Mouse (Mus musculus): ENCODE measurements around the gene Dmtf1. TPM values are rescaled to one million over a fixed set of nuclear protein-coding genes. Genes with fewer than 3 reads are reported as not detected.
A peak's percentile ranks its signal among the peaks of the same experiment; 100 is the strongest.
"Not testable (repeated sequence)": the region's sequence is repeated elsewhere in the genome, so short reads cannot be mapped to it uniquely, and the experiment has no call there.

Dmtf1 gene
- 32.8 and 39.0 TPM in 2 replicates for total RNA-seq (2015; ENCODE audit: low replicate concordance)
- 27.2 and 47.4 TPM in 2 replicates for total RNA-seq (2017; ENCODE audit: low replicate concordance)

DNA sequence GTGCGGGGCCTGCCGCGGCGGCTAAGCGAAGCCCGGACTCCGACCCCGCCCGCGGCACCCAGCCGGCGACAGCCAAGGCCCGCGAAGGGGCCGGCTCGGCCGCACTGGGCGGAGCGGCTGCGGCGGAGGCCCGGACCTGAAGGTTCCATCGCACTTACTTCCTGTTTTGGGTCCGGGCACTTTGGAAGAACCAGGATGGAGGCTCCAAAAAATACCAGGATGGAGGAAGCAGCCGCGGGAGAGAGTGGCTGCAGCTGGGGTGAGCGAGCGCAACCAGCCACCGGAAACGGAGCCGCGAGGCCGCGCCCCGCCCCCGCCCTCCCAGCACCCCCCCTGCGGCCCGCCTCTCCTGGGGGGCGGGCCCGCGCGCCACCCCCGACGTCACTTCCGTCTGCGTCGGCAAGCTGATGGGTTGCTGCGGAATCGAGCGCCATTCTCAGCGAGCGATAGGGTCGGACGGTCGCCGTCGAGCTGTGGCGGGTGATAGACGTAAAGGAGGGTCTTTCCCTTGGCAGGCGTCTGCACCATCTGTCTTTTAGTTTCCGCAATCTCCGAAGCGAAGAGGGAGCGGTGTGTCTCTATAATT, at the start of gene Dmtf1:
Gene Dmtf1 (minus strand): TSS at position 321 of the 586 bp plus-strand sequence.
- ATAC-seq (replicated peaks; ENCODE audit: low FRiP score, poor library complexity, severe bottlenecking): peak; percentile 98

GRCm38 (mm10) chr5:9186467-9186866, 24.9 kb upstream of the Dmtf1 start:
- ATAC-seq (replicated peaks; ENCODE audit: low FRiP score, poor library complexity, severe bottlenecking): no peak

- no peak for ATAC-seq (replicated peaks; ENCODE audit: low FRiP score, poor library complexity, severe bottlenecking)
These were observed 11.7 kb upstream of the Dmtf1 start for GRCm38 (mm10) chr5:9173295-9173694.

GRCm38 (mm10) chr5:9169328-9170005, 7.9 kb upstream of the Dmtf1 start:
- ATAC-seq (replicated peaks; ENCODE audit: low FRiP score, poor library complexity, severe bottlenecking): not testable (repeated sequence)

- ATAC-seq (replicated peaks; ENCODE audit: low FRiP score, poor library complexity, severe bottlenecking): no peak
These were observed 4.8 kb upstream of the Dmtf1 start for GRCm38 (mm10) chr5:9166366-9166765.

- ATAC-seq (replicated peaks; ENCODE audit: low FRiP score, poor library complexity, severe bottlenecking): not testable (repeated sequence)
These were observed 3.6 kb upstream of the Dmtf1 start for GRCm38 (mm10) chr5:9165151-9165550.

GRCm38 (mm10) chr5:9163411-9163810, 1.8 kb upstream of the Dmtf1 start:
- no peak for ATAC-seq (replicated peaks; ENCODE audit: low FRiP score, poor library complexity, severe bottlenecking)

- peak; percentile 49 for ATAC-seq (replicated peaks; ENCODE audit: low FRiP score, poor library complexity, severe bottlenecking)
These were observed 512 bp upstream of the Dmtf1 start for GRCm38 (mm10) chr5:9162088-9162487.

GRCm38 (mm10) chr5:9160831-9161455, 633 bp downstream of the Dmtf1 start:
- no peak for ATAC-seq (replicated peaks; ENCODE audit: low FRiP score, poor library complexity, severe bottlenecking)

DNA sequence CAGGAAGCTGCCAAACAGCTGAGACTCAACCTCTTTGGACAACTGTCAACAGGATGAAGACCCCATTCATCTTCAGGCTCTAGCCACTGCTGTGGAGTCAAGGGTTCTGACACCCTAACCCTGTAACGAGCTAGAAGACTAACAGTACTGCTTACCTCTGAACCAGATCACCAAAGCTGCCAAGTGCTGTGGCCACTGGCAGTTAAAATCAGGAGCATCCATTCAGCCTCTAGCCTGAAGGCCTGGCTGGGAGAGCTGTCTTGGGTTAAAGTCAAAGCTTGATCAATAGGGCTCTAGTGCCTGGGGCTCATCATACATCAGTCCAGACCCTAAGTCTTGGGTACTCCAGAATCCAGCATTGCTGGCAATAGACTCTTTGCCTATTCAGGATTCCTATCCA, 4.2 kb downstream of the Dmtf1 start:
- ATAC-seq (replicated peaks; ENCODE audit: low FRiP score, poor library complexity, severe bottlenecking): no peak

DNA sequence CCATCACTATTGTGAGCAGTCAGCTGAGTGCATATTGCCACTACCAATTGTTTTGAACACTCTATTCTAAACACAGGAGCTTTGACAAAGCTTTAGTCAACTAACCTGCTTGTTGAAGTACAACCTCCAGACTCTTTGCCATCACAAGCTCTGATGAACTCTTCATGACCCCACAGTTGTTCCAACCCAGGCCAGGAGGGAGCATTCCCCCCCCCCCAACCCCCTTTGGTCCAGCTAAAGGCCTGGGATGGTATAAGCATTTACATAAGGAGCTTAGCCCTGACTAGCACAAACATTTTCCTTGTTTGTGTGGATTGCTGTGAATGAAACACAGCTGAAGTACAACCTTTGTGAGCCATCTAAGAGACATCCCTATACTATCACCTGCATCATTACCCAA, 4.8 kb downstream of the Dmtf1 start:
- ATAC-seq (replicated peaks; ENCODE audit: low FRiP score, poor library complexity, severe bottlenecking): no peak

GRCm38 (mm10) chr5:9149273-9149850, 12.2 kb downstream of the Dmtf1 start:
- ATAC-seq (replicated peaks; ENCODE audit: low FRiP score, poor library complexity, severe bottlenecking): no peak

GRCm38 (mm10) chr5:9142376-9142775, 19.2 kb downstream of the Dmtf1 start:
- no peak for ATAC-seq (replicated peaks; ENCODE audit: low FRiP score, poor library complexity, severe bottlenecking)

DNA sequence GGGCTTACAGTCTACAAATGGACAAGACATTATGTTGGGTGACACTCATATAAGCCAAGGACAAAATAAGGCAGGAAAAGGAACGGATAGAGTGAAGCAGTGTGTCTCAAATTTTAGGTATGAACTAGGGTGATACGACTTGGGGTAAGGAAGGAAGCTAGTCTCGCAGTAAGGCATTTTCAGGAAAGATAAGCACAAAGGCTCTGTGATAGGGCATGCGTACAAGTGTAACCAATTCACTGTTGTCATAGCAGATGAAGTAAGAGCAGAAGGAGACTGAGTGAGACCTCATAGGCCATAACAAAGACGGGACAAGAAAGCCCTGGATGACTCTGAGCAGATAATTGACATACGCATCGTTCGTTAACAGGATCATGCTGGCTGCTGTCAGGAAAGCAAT, 20.9 kb downstream of the Dmtf1 start:
- ATAC-seq (replicated peaks; ENCODE audit: low FRiP score, poor library complexity, severe bottlenecking): no peak

GRCm38 (mm10) chr5:9135588-9135987, 26.0 kb downstream of the Dmtf1 start:
- no peak for ATAC-seq (replicated peaks; ENCODE audit: low FRiP score, poor library complexity, severe bottlenecking)

GRCm38 (mm10) chr5:9131786-9132185, 29.8 kb downstream of the Dmtf1 start:
- no peak for ATAC-seq (replicated peaks; ENCODE audit: low FRiP score, poor library complexity, severe bottlenecking)

DNA sequence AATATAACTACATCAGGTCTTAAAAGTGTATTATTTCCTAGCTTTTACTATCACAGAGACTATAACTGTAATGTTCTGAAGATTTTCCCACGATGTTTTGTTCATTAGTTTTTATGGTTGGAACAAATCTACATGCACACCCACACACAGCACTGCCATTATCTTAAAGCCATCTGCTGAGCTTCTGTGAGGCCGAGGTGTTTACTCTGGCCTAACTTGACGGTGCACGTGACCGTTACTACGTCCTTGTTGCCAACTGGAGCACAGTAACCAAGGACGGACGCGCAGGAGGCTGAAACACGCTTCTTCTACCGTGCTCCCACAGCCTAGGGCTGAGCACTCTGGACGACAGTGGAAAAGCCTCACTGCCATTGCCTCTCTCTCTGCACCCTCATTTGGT, 33.0 kb downstream of the Dmtf1 start:
- no peak for ATAC-seq (replicated peaks; ENCODE audit: low FRiP score, poor library complexity, severe bottlenecking)

- ATAC-seq (replicated peaks; ENCODE audit: low FRiP score, poor library complexity, severe bottlenecking): no peak
These were observed 37.4 kb downstream of the Dmtf1 start for GRCm38 (mm10) chr5:9124134-9124533.

GRCm38 (mm10) chr5:9114162-9114561, 47.4 kb downstream of the Dmtf1 start:
- no peak for ATAC-seq (replicated peaks; ENCODE audit: low FRiP score, poor library complexity, severe bottlenecking)

GRCm38 (mm10) chr5:9111759-9112158, 49.8 kb downstream of the Dmtf1 start:
- peak; percentile 57; the same call in 1 of the 2 replicates for ATAC-seq (replicated peaks; ENCODE audit: low FRiP score, poor library complexity, severe bottlenecking)

DNA sequence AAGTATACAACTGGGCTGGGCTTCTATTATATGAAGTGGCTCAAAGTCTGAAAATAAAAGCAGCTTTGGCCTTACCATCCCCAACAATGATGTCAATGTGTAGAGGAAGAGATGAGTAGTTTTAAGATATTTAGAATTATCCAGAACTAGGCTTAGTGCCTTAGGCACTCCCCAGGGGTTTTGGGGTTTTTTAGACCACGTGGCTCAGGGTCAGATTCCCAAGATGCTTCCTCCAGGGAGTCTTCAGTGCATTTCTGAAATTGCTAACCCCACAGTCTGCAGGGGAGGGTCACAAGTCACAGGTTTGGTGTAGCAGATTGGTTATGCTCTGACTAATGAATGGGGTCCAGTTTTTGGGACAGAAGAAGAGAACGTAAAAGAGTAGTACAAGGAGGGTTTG, 50.3 kb downstream of the Dmtf1 start:
- no peak for ATAC-seq (replicated peaks; ENCODE audit: low FRiP score, poor library complexity, severe bottlenecking)

Measured in erythroid progenitor cell, adult 5-6 weeks (primary cell).